Mouse (Mus musculus) hindbrain, embryonic 11.5 days (tissue): ENCODE measurements around the gene Muc5ac. TPM values are rescaled to one million over a fixed set of nuclear protein-coding genes. Genes with fewer than 3 reads are reported as not detected.

Experiments used
- ATAC-seq: fragments of 200-750 bp; cut with Nextera tagmentation; 2 replicates; pipeline ENCODE4 v1.8.0; 2017; ENCODE audit warnings: mild to moderate bottlenecking, moderate TSS enrichment, moderate library complexity; ENCODE audit not compliant: low FRiP score
- DNase-seq: peaks from one replicate; pipeline ENCODE4 v3.0.0-alpha.2; 2015; ENCODE audit warnings: low spot score
- H3K27ac ChIP-seq: fragments of 300-500 bp; sonication (generic); 2 replicates; pipeline ENCODE4 v1.5.1; 2014; ENCODE audit warnings: mild to moderate bottlenecking, low read depth, low read length
- H3K27me3 ChIP-seq: fragments of 300-500 bp; sonication (generic); 2 replicates; pipeline ENCODE4 v1.6.1; 2014; ENCODE audit warnings: mild to moderate bottlenecking, low read length, moderate library complexity, mixed read lengths; ENCODE audit not compliant: control insufficient read depth, insufficient read depth
- H3K36me3 ChIP-seq: fragments of 300-500 bp; sonication (generic); 2 replicates; pipeline ENCODE4 v1.6.1; 2014; ENCODE audit warnings: mild to moderate bottlenecking, low read length, moderate library complexity, mixed read lengths; ENCODE audit not compliant: control insufficient read depth, insufficient read depth
- H3K4me1 ChIP-seq: fragments of 300-500 bp; sonication (generic); replicated peaks from 2 replicates; pipeline ENCODE4 v1.6.1; 2014; ENCODE audit warnings: low read length, mixed read lengths; ENCODE audit not compliant: control insufficient read depth, insufficient read depth
- H3K4me2 ChIP-seq: fragments of 300-500 bp; sonication (generic); replicated peaks from 2 replicates; pipeline ENCODE4 v1.6.1; 2014; ENCODE audit warnings: mild to moderate bottlenecking, low read depth, low read length
- H3K4me3 ChIP-seq: fragments of 300-500 bp; sonication (generic); 2 replicates; pipeline ENCODE4 v1.5.1; 2014; ENCODE audit warnings: low read depth, low read length
- H3K9ac ChIP-seq: fragments of 300-500 bp; sonication (generic); 2 replicates; pipeline ENCODE4 v1.6.1; 2014; ENCODE audit warnings: low read depth, low read length
- H3K9me3 ChIP-seq: fragments of 300-500 bp; sonication (generic); 2 replicates; pipeline ENCODE4 v1.6.1; 2016; ENCODE audit warnings: low read length; ENCODE audit not compliant: control insufficient read depth
- WGBS: fragments of 180-500 bp; shearing (Covaris S2); extraction: QIAGEN DNeasy Blood & Tissue Kit; methylation state at CpG from one replicate; pipeline ENCODE4 v1.1.7; 2014; 5-methylcytosine and 5-hydroxymethylcytosine counted together
- polyA plus RNA-seq: library from polyadenylated mRNA; unstranded; fragments of >200 nt; fragmentation: Nextera tagmentation; extraction: Ambion mirVana; gene quantifications from 2 replicates; pipeline ENCODE4 v1.2.1, GENCODE M21; 2014

The Muc5ac gene
- polyA plus RNA-seq: not detected in 2 replicates

GRCm38 (mm10) chr7:141788677-141789452 is at the start of gene Muc5ac:
Gene Muc5ac, plus strand, starts transcription at chr7:141788972.
- H3K36me3 ChIP-seq: no peaks in the 10 kb centered on the region
- no peak within 1 kb of the TSS for H3K4me3 ChIP-seq
- H3K9me3 ChIP-seq: no peaks in the 10 kb centered on the region
- ATAC-seq (no peak), DNase-seq (no peak)
- H3K27me3 ChIP-seq: no peaks in the 10 kb centered on the region
- no peaks in the 10 kb centered on the region for H3K4me1 ChIP-seq
- H3K4me2 ChIP-seq: no peak within 1 kb of the TSS
- no peak within 1 kb of the TSS for H3K27ac ChIP-seq
- WGBS: 86% methylated on average over 6 of the region's 6 CpGs
- no peak within 1 kb of the TSS for H3K9ac ChIP-seq

DNA sequence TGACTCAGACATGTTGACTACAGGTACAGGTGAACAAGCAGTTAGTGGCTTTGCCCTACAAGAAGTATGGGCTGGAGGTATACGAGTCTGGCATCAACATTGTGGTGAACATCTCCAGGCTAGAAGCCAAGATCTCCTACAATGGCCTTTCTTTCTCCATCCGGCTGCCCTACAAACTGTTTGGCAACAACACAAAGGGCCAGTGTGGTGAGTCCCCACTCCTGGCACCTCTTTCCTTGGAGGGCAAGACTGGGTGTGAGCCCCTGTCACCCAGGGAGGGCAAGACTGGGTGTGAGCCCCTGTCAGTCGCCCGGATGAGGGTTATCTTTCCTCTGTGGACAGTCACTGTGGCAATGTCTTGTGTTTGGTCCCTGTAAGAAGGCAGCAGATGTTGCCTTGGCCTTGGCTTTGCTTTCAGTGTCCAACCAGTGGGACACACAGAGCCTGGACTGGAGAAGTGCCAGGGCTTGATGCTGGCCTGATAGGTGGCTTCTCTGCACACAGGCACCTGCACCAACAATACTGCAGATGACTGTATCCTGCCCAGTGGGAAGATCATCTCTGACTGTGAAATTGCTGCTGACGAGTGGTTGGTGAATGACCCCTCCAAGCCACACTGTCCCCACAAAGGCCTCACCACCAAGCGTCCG is 41.2 kb upstream of the Muc5ac start:
- H3K27me3 ChIP-seq: no peaks in the 10 kb centered on the region
- ATAC-seq: no peak
- WGBS: 90% methylated on average over 7 of the region's 7 CpGs
- H3K36me3 ChIP-seq: no peaks in the 10 kb centered on the region
- no peaks in the 10 kb centered on the region for H3K4me1 ChIP-seq
- no peaks in the 10 kb centered on the region for H3K9me3 ChIP-seq
- H3K9ac ChIP-seq: no peak overlapping the region
- no peak overlapping the region for H3K4me2 ChIP-seq
- no peak overlapping the region for H3K27ac ChIP-seq
- DNase-seq: no peak
- H3K4me3 ChIP-seq: no peak overlapping the region

- ATAC-seq (no peak), DNase-seq (no peak)
- 81% methylated on average over 6 of the region's 6 CpGs for WGBS
- no peaks in the 10 kb centered on the region for H3K9me3 ChIP-seq
- no peaks in the 10 kb centered on the region for H3K4me1 ChIP-seq
- no peaks in the 10 kb centered on the region for H3K36me3 ChIP-seq
- H3K27ac ChIP-seq: no peak overlapping the region
- H3K4me3 ChIP-seq: no peak overlapping the region
- H3K4me2 ChIP-seq: no peak overlapping the region
- H3K27me3 ChIP-seq: no peaks in the 10 kb centered on the region
- H3K9ac ChIP-seq: no peak overlapping the region
Measured at GRCm38 (mm10) chr7:141752513-141752912, 36.3 kb upstream of the Muc5ac start.

- 58% methylated on average over 4 of the region's 4 CpGs for WGBS
- DNase-seq: peak; percentile 86
- H3K36me3 ChIP-seq: no peaks in the 10 kb centered on the region
- ATAC-seq: 0 out of 2 replicates have a peak, but pooled peaks have one; percentile 30
- no peaks in the 10 kb centered on the region for H3K4me1 ChIP-seq
- no peak overlapping the region for H3K27ac ChIP-seq
- H3K9ac ChIP-seq: no peak overlapping the region
- no peak overlapping the region for H3K4me3 ChIP-seq
- no peaks in the 10 kb centered on the region for H3K9me3 ChIP-seq
- H3K4me2 ChIP-seq: no peak overlapping the region
- no peaks in the 10 kb centered on the region for H3K27me3 ChIP-seq
Measured at GRCm38 (mm10) chr7:141755831-141756230, 32.9 kb upstream of the Muc5ac start.

DNA sequence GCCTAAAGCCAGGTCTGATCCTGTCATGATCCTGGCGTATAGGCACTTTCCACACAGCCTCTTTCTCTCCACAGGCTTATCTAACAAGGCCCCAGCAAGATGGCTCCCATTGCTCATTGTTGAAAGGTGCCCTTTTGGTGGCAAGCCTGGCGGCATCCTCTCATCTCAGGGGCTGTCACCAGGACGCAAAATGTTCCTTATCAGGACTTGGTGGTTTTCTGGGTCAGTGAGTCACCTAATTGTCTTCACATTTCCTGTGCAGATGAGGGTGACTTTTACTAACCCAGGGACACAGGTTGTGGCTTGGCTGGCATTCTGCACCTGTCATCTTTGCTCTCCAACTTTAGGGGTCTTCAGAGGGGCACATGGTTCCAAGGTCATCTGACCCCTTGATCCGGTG is 30.5 kb upstream of the Muc5ac start:
- WGBS: 74% methylated on average over 4 of the region's 4 CpGs
- no peak overlapping the region for H3K4me2 ChIP-seq

GRCm38 (mm10) chr7:141770521-141770920 is 18.3 kb upstream of the Muc5ac start:
- WGBS: 93% methylated on average over 3 of the region's 3 CpGs
- Histone ChIP-seq H3K9ac (no peak overlapping the region), H3K4me1 (no peaks in the 10 kb centered on the region), H3K36me3 (no peaks in the 10 kb centered on the region), H3K27me3 (no peaks in the 10 kb centered on the region), H3K9me3 (no peaks in the 10 kb centered on the region), H3K27ac (no peak overlapping the region), H3K4me3 (no peak overlapping the region), H3K4me2 (no peak overlapping the region)
- ATAC-seq (no peak), DNase-seq (no peak)

More for the DNA sequence above, 30.5 kb upstream of the Muc5ac start:
- no peak for ATAC-seq
- H3K27me3 ChIP-seq: no peaks in the 10 kb centered on the region
- no peak overlapping the region for H3K4me3 ChIP-seq
- H3K4me1 ChIP-seq: no peaks in the 10 kb centered on the region
- no peak overlapping the region for H3K27ac ChIP-seq
- no peak overlapping the region for H3K9ac ChIP-seq
- no peak for DNase-seq
- no peaks in the 10 kb centered on the region for H3K36me3 ChIP-seq
- H3K9me3 ChIP-seq: no peaks in the 10 kb centered on the region

- Histone ChIP-seq H3K4me3 (no peak overlapping the region), H3K27ac (no peak overlapping the region), H3K9me3 (no peaks in the 10 kb centered on the region), H3K4me2 (no peak overlapping the region), H3K4me1 (no peaks in the 10 kb centered on the region), H3K9ac (no peak overlapping the region), H3K36me3 (no peaks in the 10 kb centered on the region), H3K27me3 (no peaks in the 10 kb centered on the region)
- ATAC-seq (no peak), DNase-seq (no peak)
- 85% methylated on average over 8 of the region's 8 CpGs for WGBS
Measured at GRCm38 (mm10) chr7:141770988-141771387, 17.8 kb upstream of the Muc5ac start.

DNA sequence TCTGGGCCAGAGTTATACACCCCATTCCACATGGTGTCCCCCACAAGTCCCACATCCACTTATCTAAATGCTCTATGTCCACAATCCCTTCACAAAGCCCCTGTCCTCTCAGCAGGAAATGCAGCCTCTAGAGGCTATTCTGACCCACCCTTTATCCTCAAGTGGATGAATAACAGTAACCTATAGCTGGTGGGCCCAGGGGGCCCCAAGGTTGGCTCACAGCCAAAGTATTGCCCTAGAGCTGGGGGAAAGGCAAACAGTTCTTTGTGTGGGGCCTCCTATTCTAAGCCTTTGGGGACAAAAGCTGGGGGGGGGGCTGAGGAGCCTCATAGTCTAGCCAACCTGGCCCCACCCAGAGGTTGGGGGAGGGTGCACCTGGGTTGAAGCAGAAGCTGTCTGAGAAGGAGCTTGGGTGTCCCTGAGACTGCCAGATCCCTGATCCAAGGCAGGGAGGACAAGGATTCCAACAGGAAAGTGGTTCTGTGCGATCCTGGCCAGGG is 16.7 kb upstream of the Muc5ac start:
- no peaks in the 10 kb centered on the region for H3K9me3 ChIP-seq
- H3K27ac ChIP-seq: no peak overlapping the region
- H3K9ac ChIP-seq: no peak overlapping the region
- ATAC-seq: no peak
- H3K36me3 ChIP-seq: no peaks in the 10 kb centered on the region
- H3K4me1 ChIP-seq: no peaks in the 10 kb centered on the region
- H3K4me2 ChIP-seq: no peak overlapping the region
- no peak overlapping the region for H3K4me3 ChIP-seq
- WGBS: 50% methylated on average over 1 of the region's 1 CpGs
- H3K27me3 ChIP-seq: no peaks in the 10 kb centered on the region
- no peak for DNase-seq

GRCm38 (mm10) chr7:141774855-141775254 is 13.9 kb upstream of the Muc5ac start:
- no peak overlapping the region for H3K27ac ChIP-seq
- no peaks in the 10 kb centered on the region for H3K9me3 ChIP-seq
- ATAC-seq (no peak), DNase-seq (no peak)
- no peaks in the 10 kb centered on the region for H3K27me3 ChIP-seq
- H3K36me3 ChIP-seq: no peaks in the 10 kb centered on the region
- H3K4me2 ChIP-seq: no peak overlapping the region
- H3K9ac ChIP-seq: no peak overlapping the region
- 94% methylated on average over 2 of the region's 2 CpGs for WGBS
- H3K4me3 ChIP-seq: no peak overlapping the region
- H3K4me1 ChIP-seq: no peaks in the 10 kb centered on the region
